In genomic region chr4:136163448-136163847, GRCm38 (mm10) we compare ENCODE assay signal across 8 mouse cellular contexts. TPM values are rescaled to one million over a fixed set of nuclear protein-coding genes. Genes with fewer than 3 reads are reported as not detected.
DNase-seq lines count a peak whose midpoint lies in the region; ATAC-seq and TF ChIP-seq lines count a peak whose summit lies in the region.

No protein-coding gene starts in this region.

- H3ac ChIP-seq in myocyte (ENCODE audit: control insufficient read depth, insufficient read length) = no peak overlapping the region

- no peaks in the 10 kb centered on the region for H3K79me2 ChIP-seq in liver, adult 2 months (ENCODE audit: control insufficient read depth, insufficient read depth, low read length)
- no peaks in the 10 kb centered on the region for H3K79me2 ChIP-seq in myocyte (ENCODE audit: control insufficient read depth, insufficient read depth)

- H3K27me3 ChIP-seq in heart, embryonic 11.5 days (ENCODE audit: control insufficient read depth, insufficient read depth, low read length) = no peaks in the 10 kb centered on the region
- H3K27me3 ChIP-seq in kidney, embryonic 15.5 days = no peaks in the 10 kb centered on the region
- no peaks in the 10 kb centered on the region for H3K27me3 ChIP-seq in liver, adult 2 months (ENCODE audit: control insufficient read depth, insufficient read depth, low read length)
- no peaks in the 10 kb centered on the region for H3K27me3 ChIP-seq in myocyte (ENCODE audit: control insufficient read depth, insufficient read depth, insufficient read length)

- no peaks in the 10 kb centered on the region for H3K9me3 ChIP-seq in heart, embryonic 11.5 days (replicated peaks; ENCODE audit: control insufficient read depth, low read length)
- no peaks in the 10 kb centered on the region for H3K9me3 ChIP-seq in kidney, embryonic 15.5 days (replicated peaks)

- no peaks in the 10 kb centered on the region for H3K4me1 ChIP-seq in embryonic fibroblast, embryonic 13.5 days (ENCODE audit: control insufficient read depth, insufficient read depth, low read length)
- no peaks in the 10 kb centered on the region for H3K4me1 ChIP-seq in heart, embryonic 11.5 days (ENCODE audit: control insufficient read depth, insufficient read depth, low read length)
- peaks cover 19% of the 10 kb centered on the region for H3K4me1 ChIP-seq in kidney, embryonic 15.5 days
- peaks cover 2% of the 10 kb centered on the region; the same call in 1 of the 2 replicates for H3K4me1 ChIP-seq in liver, adult 2 months (ENCODE audit: control insufficient read depth, insufficient read depth, low read length)

- no peak overlapping the region for H3K4me2 ChIP-seq in heart, embryonic 11.5 days
- H3K4me2 ChIP-seq in kidney, embryonic 15.5 days = peak overlapping the region; percentile 30
- peak overlapping the region; percentile 36 for H3K4me2 ChIP-seq in myocyte (ENCODE audit: low read depth)

- TF ChIP-seq POLR2A in embryonic fibroblast, embryonic 13.5 days (IDR thresholded peaks at IDR 0.05; ENCODE audit: low read depth, low read length) = no peak
- TF ChIP-seq POLR2A in liver, adult 2 months (IDR thresholded peaks at IDR 0.05; ENCODE audit: extremely low read depth, insufficient read depth, low read length) = no peak
- no peak for TF ChIP-seq POLR2A in myocyte (IDR thresholded peaks at IDR 0.05; ENCODE audit: insufficient read length, low read depth)

- H3K9ac ChIP-seq in heart, embryonic 11.5 days (ENCODE audit: low read depth, low read length) = no peak overlapping the region
- H3K9ac ChIP-seq in kidney, embryonic 15.5 days = no peak overlapping the region
- H3K9ac ChIP-seq in liver, adult 2 months (ENCODE audit: low read depth, low read length) = no peak overlapping the region

- H3K27ac ChIP-seq in embryonic fibroblast, embryonic 13.5 days (ENCODE audit: insufficient read depth, low read length) = no peak overlapping the region
- no peak overlapping the region for H3K27ac ChIP-seq in heart, embryonic 11.5 days (ENCODE audit: low read depth, low read length)
- no peak overlapping the region for H3K27ac ChIP-seq in kidney, embryonic 15.5 days
- no peak overlapping the region for H3K27ac ChIP-seq in liver, adult 2 months (replicated peaks; ENCODE audit: insufficient read depth, low read depth, low read length)

- WGBS in heart, embryonic 11.5 days (ENCODE audit: insufficient replicate concordance) = 1% methylated on average over 11 of the region's 11 CpGs
- 3% methylated on average over 11 of the region's 11 CpGs for WGBS in kidney, embryonic 15.5 days
- 2% methylated on average over 11 of the region's 11 CpGs for WGBS in liver, adult 2 months

- 0 out of 2 replicates have a peak, but pooled peaks have one; percentile 16 for ATAC-seq in heart, embryonic 11.5 days (replicated peaks; ENCODE audit: insufficient number of reproducible peaks, low FRiP score, low TSS enrichment)
- peak; percentile 69 for ATAC-seq in kidney, embryonic 15.5 days (replicated peaks; ENCODE audit: low FRiP score)

- no peak overlapping the region for H3K4me3 ChIP-seq in embryonic fibroblast, embryonic 13.5 days (ENCODE audit: insufficient read depth, low read length)
- H3K4me3 ChIP-seq in heart, embryonic 11.5 days (ENCODE audit: low read depth, low read length) = no peak overlapping the region
- no peak overlapping the region for H3K4me3 ChIP-seq in kidney, embryonic 15.5 days (replicated peaks)
- no peak overlapping the region for H3K4me3 ChIP-seq in liver, adult 2 months (ENCODE audit: insufficient read depth, low read depth, low read length)
- no peak overlapping the region for H3K4me3 ChIP-seq in myocyte

- DNase-seq in 3T3-L1 (ENCODE audit: low read depth, low spot score) = peak; percentile 89
- peak; percentile 85 to 88 for DNase-seq in adrenal gland, postnatal 36 days
- peak; percentile 32 for DNase-seq in liver, adult 2 months (ENCODE audit: extremely low read depth, low read depth, low spot score)
- DNase-seq in spleen, postnatal 4 days (ENCODE audit: low spot score in 2 of 2) = peak; percentile 89 to 98

- TF ChIP-seq CTCF in embryonic fibroblast, embryonic 13.5 days (IDR thresholded peaks at IDR 0.05; ENCODE audit: borderline replicate concordance, insufficient read depth, low read length) = peak; percentile 98
- TF ChIP-seq CTCF in liver, adult 2 months (IDR thresholded peaks at IDR 0.05; ENCODE audit: low read depth, low read length) = peak; percentile 99

- no peaks in the 10 kb centered on the region for H3K36me3 ChIP-seq in heart, embryonic 11.5 days (ENCODE audit: control insufficient read depth, insufficient read depth, low read length)
- H3K36me3 ChIP-seq in kidney, embryonic 15.5 days = no peaks in the 10 kb centered on the region
- H3K36me3 ChIP-seq in liver, adult 2 months (ENCODE audit: control insufficient read depth, insufficient read depth, low read length) = no peaks in the 10 kb centered on the region
- no peaks in the 10 kb centered on the region for H3K36me3 ChIP-seq in myocyte (ENCODE audit: control insufficient read depth, insufficient read depth)

TF ChIP-seq in myocyte, 11 proteins besides CTCF, POLR2A, EP300 and RAD21:
- TF ChIP-seq REST (IDR thresholded peaks at IDR 0.05; ENCODE audit: insufficient read depth, insufficient read length) = no peak
- TF ChIP-seq TCF12 (IDR thresholded peaks at IDR 0.05; ENCODE audit: insufficient read depth, poor library complexity, severe bottlenecking) = no peak
- no peak for TF ChIP-seq POLR2AphosphoS2 (IDR thresholded peaks at IDR 0.05; ENCODE audit: insufficient read length, low read depth)
- no peak for TF ChIP-seq CEBPB (IDR thresholded peaks at IDR 0.05; ENCODE audit: insufficient read depth, poor library complexity, severe bottlenecking)
- TF ChIP-seq E2F4 (IDR thresholded peaks at IDR 0.05; ENCODE audit: insufficient read depth) = no peak
- TF ChIP-seq MAX (IDR thresholded peaks at IDR 0.05; ENCODE audit: low read depth) = no peak
- no peak for TF ChIP-seq USF1 (IDR thresholded peaks at IDR 0.05; ENCODE audit: low read depth)
- TF ChIP-seq TCF3 (IDR thresholded peaks at IDR 0.05; ENCODE audit: insufficient read length, low read depth) = no peak
- TF ChIP-seq MYOD1 (IDR thresholded peaks at IDR 0.05; ENCODE audit: control insufficient read depth in 1 of 3, insufficient read length in 2 of 3, low read depth in 2 of 3) = no peak
- TF ChIP-seq SRF (IDR thresholded peaks at IDR 0.05; ENCODE audit: control insufficient read depth, insufficient read length, low read depth) = no peak
- no peak for TF ChIP-seq MYOG (IDR thresholded peaks at IDR 0.05; ENCODE audit: control insufficient read depth in 1 of 3, insufficient read depth in 1 of 3, insufficient read length in 2 of 3, low read depth in 2 of 3)

RNA-seq across cellular contexts. Expression of gene E2f2, which starts 8.7 kb away (rescaled TPM):
- 1 to 10 TPM; 2.1 to 2.3 TPM for total RNA-seq in adrenal gland, postnatal 36 days (2021)
- polyA plus RNA-seq in embryonic fibroblast, embryonic 13.5 days (2011; ENCODE audit: insufficient read length, low read depth, missing spikeins) = 0.78 and 1.1 TPM in 2 replicates
- polyA plus RNA-seq in heart, embryonic 11.5 days (2014; fragmentation: Nextera tagmentation; extraction: Ambion mirVana) = 4.8 and 5.8 TPM in 2 replicates
- polyA plus RNA-seq in kidney, embryonic 15.5 days (2015; fragmentation: Nextera tagmentation; extraction: Ambion mirVana) = 9.7 and 10.5 TPM in 2 replicates
- total RNA-seq in liver, adult 2 months (2014; rRNA removed) = 0.40 and 0.46 TPM in 2 replicates
- 0.75 and 0.76 TPM in 2 replicates for polyA plus RNA-seq in liver, adult 2 months (2012; rRNA removed)
- 56.3 TPM for polyA plus RNA-seq in myocyte (2012; fragmentation: generic; extraction: Trizol)

RNA-seq across cellular contexts. Expression of gene Id3, which starts 20.2 kb away (rescaled TPM):
- total RNA-seq in adrenal gland, postnatal 36 days (2021) = 10 to 100 TPM; 60.0 to 74.0 TPM
- 201 and 239 TPM in 2 replicates for polyA plus RNA-seq in embryonic fibroblast, embryonic 13.5 days (2011; ENCODE audit: insufficient read length, low read depth, missing spikeins)
- polyA plus RNA-seq in heart, embryonic 11.5 days (2014; fragmentation: Nextera tagmentation; extraction: Ambion mirVana) = 411 and 415 TPM in 2 replicates
- polyA plus RNA-seq in kidney, embryonic 15.5 days (2015; fragmentation: Nextera tagmentation; extraction: Ambion mirVana) = 862 and 905 TPM in 2 replicates
- total RNA-seq in liver, adult 2 months (2014; rRNA removed) = 33.2 and 47.4 TPM in 2 replicates
- polyA plus RNA-seq in liver, adult 2 months (2012; rRNA removed) = 181 and 274 TPM in 2 replicates
- polyA plus RNA-seq in myocyte (2012; fragmentation: generic; extraction: Trizol) = 15.2 TPM

RNA-seq across cellular contexts. Expression of gene Asap3, which starts 42.7 kb away (rescaled TPM):
- total RNA-seq in adrenal gland, postnatal 36 days (2021) = 1 to 10 TPM; 1.7 to 2.1 TPM
- polyA plus RNA-seq in embryonic fibroblast, embryonic 13.5 days (2011; ENCODE audit: insufficient read length, low read depth, missing spikeins) = 7.0 and 8.5 TPM in 2 replicates
- 1.8 and 2.1 TPM in 2 replicates for polyA plus RNA-seq in heart, embryonic 11.5 days (2014; fragmentation: Nextera tagmentation; extraction: Ambion mirVana)
- polyA plus RNA-seq in kidney, embryonic 15.5 days (2015; fragmentation: Nextera tagmentation; extraction: Ambion mirVana) = 4.5 and 6.0 TPM in 2 replicates
- 3.3 and 5.6 TPM in 2 replicates for total RNA-seq in liver, adult 2 months (2014; rRNA removed)
- 5.2 and 5.8 TPM in 2 replicates for polyA plus RNA-seq in liver, adult 2 months (2012; rRNA removed)
- polyA plus RNA-seq in myocyte (2012; fragmentation: generic; extraction: Trizol) = 3.9 TPM

Comparison
In these comparisons a context has a peak if more than half of its experiments do, and no peak if none do; other contexts are left out.
1. DNase-seq: peak in every context shown above with its lines; median percentile 94 in spleen, postnatal 4 days; 89 in 3T3-L1; 86 in adrenal gland, postnatal 36 days; 32 in liver, adult 2 months.
2. RNA of gene Id3, which starts 20.2 kb away (polyA plus RNA-seq): 862 to 905 TPM in kidney, embryonic 15.5 days, 411 to 415 TPM in heart, embryonic 11.5 days, 181 to 274 TPM in liver, adult 2 months and 201 to 239 TPM in embryonic fibroblast, embryonic 13.5 days; 15.2 TPM in myocyte (single experiment); every median in the first group is over 10 times any median in the second.